Mouse (Mus musculus) ES-E14 (cell line): ENCODE results near the gene Aagab.

Experiments
- HCFC1 ChIP-seq: IDR thresholded peaks from 2 replicates; pipeline ENCODE4 v1.6.1; 2012; ENCODE audit warnings: low read length, inconsistent platforms, borderline replicate concordance; ENCODE audit not compliant: insufficient read depth
- MAFK ChIP-seq: IDR thresholded peaks from 2 replicates; pipeline ENCODE4 v1.6.1; 2014; ENCODE audit warnings: mild to moderate bottlenecking, low read depth, low read length, inconsistent platforms; ENCODE audit not compliant: insufficient read depth
- ZNF384 ChIP-seq: IDR thresholded peaks from 2 replicates; pipeline ENCODE4 v1.6.1; 2012; ENCODE audit warnings: low read depth, low read length, inconsistent platforms

DNA sequence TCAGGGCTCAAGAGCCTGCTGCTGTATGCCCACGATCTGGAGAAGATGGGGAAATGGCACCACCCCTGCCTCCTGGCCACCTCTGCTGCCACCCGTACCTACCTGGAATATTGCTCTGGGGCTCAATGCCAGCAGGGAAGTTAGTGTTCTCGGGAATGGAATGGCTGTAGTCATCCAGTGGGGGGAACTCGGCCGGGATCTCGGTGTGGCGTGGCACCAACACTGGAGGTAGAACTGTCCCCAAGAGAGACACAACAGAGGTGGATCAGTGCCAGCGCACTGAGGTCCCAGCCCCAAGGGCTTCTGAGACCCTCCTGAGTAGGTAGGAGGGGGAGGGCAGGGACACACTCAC is 64.9 kb downstream of the Aagab start:
- TF ChIP-seq MAFK (no peak), HCFC1 (no peak), ZNF384 (no peak)
